Mouse (Mus musculus) embryonic facial prominence, embryonic 14.5 days (tissue): ENCODE data around the gene Gm49661. TPM values are rescaled to one million over a fixed set of nuclear protein-coding genes. Genes with fewer than 3 reads are reported as not detected.
A peak's percentile ranks its signal among the peaks of the same experiment; 100 is the strongest.

Source experiments
- ATAC-seq: fragments of 200-750 bp; cut with Nextera tagmentation; 2 replicates; pipeline ENCODE4 v1.8.0; 2017; ENCODE audit warnings: low read depth, moderate number of reproducible peaks, moderate TSS enrichment
- DNase-seq: peaks from one replicate; pipeline ENCODE4 v3.0.0-alpha.2; 2015; ENCODE audit warnings: low spot score
- H3K27ac ChIP-seq: fragments of 300-500 bp; sonication (generic); replicated peaks from 2 replicates; pipeline ENCODE4 v1.5.1; 2014; ENCODE audit warnings: low read depth, mild to moderate bottlenecking, low read length, moderate library complexity
- H3K27me3 ChIP-seq: fragments of 300-500 bp; sonication (generic); replicated peaks from 2 replicates; pipeline ENCODE4 v1.6.1; 2014; ENCODE audit warnings: low read length; ENCODE audit not compliant: control insufficient read depth, insufficient read depth
- H3K36me3 ChIP-seq: fragments of 300-500 bp; sonication (generic); 2 replicates; pipeline ENCODE4 v1.6.1; 2014; ENCODE audit warnings: low read length, mixed read lengths; ENCODE audit not compliant: control insufficient read depth, insufficient read depth
- H3K4me1 ChIP-seq: fragments of 300-500 bp; sonication (generic); 2 replicates; pipeline ENCODE4 v1.6.1; 2014; ENCODE audit warnings: antibody characterized with exemption, low read length; ENCODE audit not compliant: control insufficient read depth, insufficient read depth
- H3K4me2 ChIP-seq: fragments of 300-500 bp; sonication (generic); 2 replicates; pipeline ENCODE4 v1.6.1; 2014; ENCODE audit warnings: low read depth, mild to moderate bottlenecking, low read length, moderate library complexity, mixed read lengths
- H3K4me3 ChIP-seq: fragments of 300-500 bp; sonication (generic); 2 replicates; pipeline ENCODE4 v1.5.1; 2014; ENCODE audit warnings: low read depth, mild to moderate bottlenecking, low read length
- H3K9ac ChIP-seq: fragments of 300-500 bp; sonication (generic); 2 replicates; pipeline ENCODE4 v1.6.1; 2014; ENCODE audit warnings: low read depth, mild to moderate bottlenecking, low read length, moderate library complexity, mixed read lengths
- H3K9me3 ChIP-seq: fragments of 300-500 bp; sonication (generic); 2 replicates; pipeline ENCODE4 v1.6.1; 2016; ENCODE audit warnings: low read length; ENCODE audit not compliant: control insufficient read depth
- WGBS: fragments of 180-500 bp; shearing (Covaris S2); extraction: QIAGEN DNeasy Blood & Tissue Kit; methylation state at CpG from one replicate; pipeline ENCODE4 v1.1.7; 2014; 5-methylcytosine and 5-hydroxymethylcytosine counted together
- polyA plus RNA-seq: library from polyadenylated mRNA; unstranded; fragments of >200 nt; fragmentation: Nextera tagmentation; extraction: Ambion mirVana; gene quantifications from 2 replicates; pipeline ENCODE4 v1.2.1, GENCODE M21; 2014

Gm49661 gene
- polyA plus RNA-seq, 1 experiment from 2014 or later = not detected

DNA sequence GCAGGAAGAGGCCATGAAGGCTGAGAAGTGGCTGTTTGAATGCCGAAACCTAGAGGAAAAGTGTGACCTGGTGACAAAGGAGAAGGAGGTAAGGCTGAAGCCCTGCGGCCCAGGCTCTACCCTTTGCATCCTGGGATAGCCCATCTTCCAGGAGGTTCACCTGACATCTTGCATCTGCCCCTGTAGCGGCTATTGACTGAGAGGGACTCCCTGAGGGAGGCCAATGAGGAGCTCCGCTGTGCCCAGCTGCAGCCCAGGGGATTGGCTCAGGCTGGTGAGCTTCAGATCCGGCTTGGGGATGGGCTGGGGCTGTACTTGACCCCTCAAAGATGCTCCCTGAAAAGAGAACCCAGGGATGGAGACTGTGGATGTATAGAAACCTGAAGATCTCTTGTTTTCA, 27.7 kb upstream of the Gm49661 start:
- DNase-seq (no peak), ATAC-seq (no peak)
- no peak overlapping the region for H3K27ac ChIP-seq
- peaks cover 15% of the 10 kb centered on the region; the same call in 1 of the 2 replicates for H3K36me3 ChIP-seq
- peaks cover 3% of the 10 kb centered on the region; the same call in 1 of the 2 replicates for H3K4me1 ChIP-seq
- no peaks in the 10 kb centered on the region for H3K9me3 ChIP-seq
- no peak overlapping the region for H3K9ac ChIP-seq
- H3K27me3 ChIP-seq = no peaks in the 10 kb centered on the region; the same call in 1 of the 2 replicates
- H3K4me2 ChIP-seq = no peak overlapping the region
- H3K4me3 ChIP-seq = no peak overlapping the region
- 74% methylated on average over 5 of the region's 5 CpGs for WGBS

GRCm38 (mm10) chr8:84995680-84996079, 26.4 kb upstream of the Gm49661 start:
- no peak overlapping the region for H3K9ac ChIP-seq
- H3K36me3 ChIP-seq = peaks cover 15% of the 10 kb centered on the region; the same call in 1 of the 2 replicates
- 24% methylated on average over 23 of the region's 25 CpGs for WGBS
- ATAC-seq = peak; percentile 16; the same call in 1 of the 2 replicates
- H3K4me3 ChIP-seq = no peak overlapping the region
- no peaks in the 10 kb centered on the region; the same call in 1 of the 2 replicates for H3K27me3 ChIP-seq
- DNase-seq = peak; percentile 72
- peaks cover 10% of the 10 kb centered on the region; the same call in 1 of the 2 replicates for H3K4me1 ChIP-seq
- H3K9me3 ChIP-seq = no peaks in the 10 kb centered on the region
- H3K27ac ChIP-seq = no peak overlapping the region
- no peak overlapping the region for H3K4me2 ChIP-seq

GRCm38 (mm10) chr8:84994375-84994774, 25.1 kb upstream of the Gm49661 start:
- Histone ChIP-seq H3K4me3 (no peak overlapping the region), H3K36me3 (peaks cover 15% of the 10 kb centered on the region; the same call in 1 of the 2 replicates), H3K4me1 (peaks cover 10% of the 10 kb centered on the region; the same call in 1 of the 2 replicates), H3K9ac (no peak overlapping the region), H3K27ac (no peak overlapping the region), H3K27me3 (no peaks in the 10 kb centered on the region; the same call in 1 of the 2 replicates), H3K4me2 (no peak overlapping the region), H3K9me3 (no peaks in the 10 kb centered on the region)
- 95% methylated on average over 9 of the region's 9 CpGs for WGBS
- ATAC-seq (no peak), DNase-seq (no peak)

DNA sequence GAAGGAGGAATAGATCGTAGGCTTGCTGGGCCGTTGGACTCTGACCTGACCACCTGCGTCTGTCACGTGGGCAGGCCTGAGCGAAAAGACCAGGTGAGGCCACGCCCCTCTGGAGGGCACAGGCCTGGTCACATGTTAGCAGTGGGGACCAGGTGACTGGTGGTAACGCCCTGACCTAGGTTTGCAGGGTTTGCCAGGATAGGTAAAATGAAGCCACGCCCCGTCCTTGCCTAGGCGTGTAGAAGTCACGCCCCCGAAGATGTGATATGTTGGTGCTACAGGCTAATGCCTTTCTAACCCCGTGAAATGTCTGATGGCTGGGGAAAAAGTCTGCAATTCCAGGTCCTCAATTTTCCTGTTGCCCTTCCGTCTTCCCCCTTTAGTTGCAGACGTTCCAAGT, 21.6 kb upstream of the Gm49661 start:
- DNase-seq = peak; percentile 92
- Histone ChIP-seq H3K27me3 (no peaks in the 10 kb centered on the region; the same call in 1 of the 2 replicates), H3K27ac (peak overlapping the region; percentile 79), H3K9ac (peak overlapping the region; percentile 75), H3K36me3 (peaks cover 7% of the 10 kb centered on the region; the same call in 1 of the 2 replicates), H3K4me2 (peak overlapping the region; percentile 97), H3K4me1 (peaks cover 7% of the 10 kb centered on the region; the same call in 1 of the 2 replicates), H3K4me3 (peak overlapping the region; percentile 73), H3K9me3 (no peaks in the 10 kb centered on the region)
- peak; percentile 47 for ATAC-seq
- 2% methylated on average over 15 of the region's 15 CpGs for WGBS

- H3K27ac ChIP-seq = peak within 1 kb of the TSS; percentile 79
- ATAC-seq (peak; percentile 94), DNase-seq (peak; percentile 99)
- peaks cover 7% of the 10 kb centered on the region; the same call in 1 of the 2 replicates for H3K36me3 ChIP-seq
- H3K4me1 ChIP-seq = peaks cover 11% of the 10 kb centered on the region
- peak within 1 kb of the TSS; percentile 97 for H3K4me2 ChIP-seq
- no peaks in the 10 kb centered on the region for H3K9me3 ChIP-seq
- WGBS = 1% methylated on average over 14 of the region's 28 CpGs
- H3K4me3 ChIP-seq = peak within 1 kb of the TSS; percentile 73
- no peaks in the 10 kb centered on the region; the same call in 1 of the 2 replicates for H3K27me3 ChIP-seq
- peak within 1 kb of the TSS; percentile 75 for H3K9ac ChIP-seq
Measured at GRCm38 (mm10) chr8:84990349-84990748, 21.1 kb upstream of the Gm49661 start, which contains the start of gene Hook2. Hook2 (plus strand) TSS chr8:84990603.

GRCm38 (mm10) chr8:84989810-84990209, 20.6 kb upstream of the Gm49661 start:
- H3K27me3 ChIP-seq = no peaks in the 10 kb centered on the region
- WGBS = under 1% methylated on average over 15 of the region's 15 CpGs
- ATAC-seq = peak; percentile 76
- peak overlapping the region; percentile 73 for H3K4me3 ChIP-seq
- peak overlapping the region; percentile 79 for H3K27ac ChIP-seq
- DNase-seq = peak; percentile 95
- no peaks in the 10 kb centered on the region for H3K9me3 ChIP-seq
- H3K36me3 ChIP-seq = peaks cover 2% of the 10 kb centered on the region; the same call in 1 of the 2 replicates
- H3K4me2 ChIP-seq = peak overlapping the region; percentile 97
- peak overlapping the region; percentile 72 for H3K9ac ChIP-seq
- peaks cover 16% of the 10 kb centered on the region for H3K4me1 ChIP-seq

DNA sequence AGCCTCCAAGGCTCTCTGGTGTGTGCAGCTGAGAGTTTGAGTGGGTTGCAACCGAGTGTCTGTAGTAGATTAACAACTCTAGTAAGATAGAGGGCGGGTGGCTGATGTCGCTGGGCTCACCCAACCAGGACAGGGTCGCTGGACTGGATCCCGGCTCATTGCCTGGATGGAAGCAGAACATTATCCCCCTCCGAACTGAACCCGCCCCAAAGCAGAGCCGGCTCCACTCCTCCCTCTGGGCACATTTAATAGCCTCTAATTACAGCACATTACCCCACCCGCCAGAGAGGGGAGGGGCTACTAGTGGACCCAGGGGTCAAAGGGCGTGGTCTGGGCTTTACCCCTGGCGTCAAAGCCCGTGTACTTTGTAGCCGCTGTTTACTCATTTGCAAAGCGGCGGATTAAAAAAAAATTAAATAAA, 20.1 kb upstream of the Gm49661 start:
- H3K4me1 ChIP-seq = peaks cover 20% of the 10 kb centered on the region
- peak overlapping the region; percentile 97 for H3K4me2 ChIP-seq
- peak overlapping the region; percentile 4; the same call in 1 of the 2 replicates for H3K27ac ChIP-seq
- H3K9me3 ChIP-seq = no peaks in the 10 kb centered on the region
- no peak for ATAC-seq
- WGBS = 6% methylated on average over 15 of the region's 15 CpGs
- H3K27me3 ChIP-seq = no peaks in the 10 kb centered on the region
- H3K4me3 ChIP-seq = no peak overlapping the region
- 0 out of 2 replicates have a peak overlapping the region, but pooled peaks have one; percentile 72 for H3K9ac ChIP-seq
- H3K36me3 ChIP-seq = no peaks in the 10 kb centered on the region
- DNase-seq = no peak

DNA sequence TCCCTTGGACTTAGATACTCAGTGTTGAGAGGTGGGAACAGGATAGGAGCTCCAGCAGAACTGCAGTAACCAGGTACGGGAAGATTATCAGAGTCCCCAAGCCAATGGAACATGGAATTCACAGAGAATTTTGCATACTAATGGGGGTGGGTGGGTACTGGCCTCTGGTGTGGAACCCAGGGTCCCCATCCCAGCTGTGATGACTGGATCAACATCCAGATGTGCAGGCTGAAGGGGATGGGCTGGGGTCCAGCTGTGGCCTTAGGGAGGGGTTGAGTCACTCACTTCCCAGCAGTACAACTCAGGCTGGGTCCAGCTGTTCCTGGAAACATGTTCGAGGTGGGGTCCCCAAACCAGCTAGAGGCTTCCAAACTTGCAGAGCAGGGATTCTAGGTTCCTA, 18.7 kb upstream of the Gm49661 start:
- H3K9ac ChIP-seq = no peak overlapping the region
- no peaks in the 10 kb centered on the region for H3K36me3 ChIP-seq
- DNase-seq (no peak), ATAC-seq (no peak)
- H3K4me3 ChIP-seq = no peak overlapping the region
- no peak overlapping the region for H3K4me2 ChIP-seq
- no peak overlapping the region for H3K27ac ChIP-seq
- H3K9me3 ChIP-seq = no peaks in the 10 kb centered on the region
- peaks cover 20% of the 10 kb centered on the region for H3K4me1 ChIP-seq
- H3K27me3 ChIP-seq = no peaks in the 10 kb centered on the region
- WGBS = 61% methylated on average over 2 of the region's 2 CpGs

GRCm38 (mm10) chr8:84987388-84987787, 18.2 kb upstream of the Gm49661 start:
- DNase-seq (no peak), ATAC-seq (no peak)
- Histone ChIP-seq H3K9me3 (no peaks in the 10 kb centered on the region), H3K4me3 (no peak overlapping the region), H3K4me2 (no peak overlapping the region), H3K9ac (no peak overlapping the region), H3K36me3 (no peaks in the 10 kb centered on the region), H3K27me3 (no peaks in the 10 kb centered on the region), H3K4me1 (peaks cover 20% of the 10 kb centered on the region), H3K27ac (no peak overlapping the region)
- WGBS = 84% methylated on average over 5 of the region's 5 CpGs
